Mouse (Mus musculus) ovary, postnatal 36 days (tissue): Measurements from ENCODE around the gene Becn1.

ENCODE experiments used
- DNase-seq: peaks from one replicate; pipeline ENCODE4 v3.0.0; 2022; ENCODE audit warnings: low spot score, mixed read lengths

Becn1 gene

DNA sequence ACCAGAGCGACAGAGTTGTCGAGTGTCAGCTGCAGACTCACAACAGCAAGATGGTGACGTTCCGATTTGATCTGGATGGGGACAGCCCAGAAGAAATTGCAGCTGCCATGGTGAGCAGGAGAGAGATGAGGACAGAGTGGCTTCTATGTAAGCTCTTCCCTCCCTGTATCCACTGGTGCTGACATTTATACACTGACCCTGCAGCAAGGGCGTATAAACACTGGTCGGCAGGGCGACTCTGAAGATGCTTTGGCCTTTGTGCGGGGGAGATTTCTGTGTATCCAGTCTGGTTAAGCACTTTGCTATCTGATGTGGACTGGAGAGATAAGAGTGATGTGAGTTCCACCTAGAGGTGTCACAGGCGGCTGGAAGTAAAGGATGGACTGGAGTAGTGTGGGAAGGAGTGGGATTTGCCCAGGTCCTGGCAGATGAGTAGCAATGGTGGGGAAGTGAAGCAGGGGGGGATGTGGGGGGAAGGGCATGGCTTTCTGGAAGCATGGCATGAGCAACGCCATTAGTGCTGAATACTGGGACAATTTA lies 32.4 kb downstream of the Becn1 start:
- DNase-seq: no peak

GRCm38 (mm10) chr11:101265906-101266305 lies 36.2 kb downstream of the Becn1 start:
- DNase-seq: no peak

DNA sequence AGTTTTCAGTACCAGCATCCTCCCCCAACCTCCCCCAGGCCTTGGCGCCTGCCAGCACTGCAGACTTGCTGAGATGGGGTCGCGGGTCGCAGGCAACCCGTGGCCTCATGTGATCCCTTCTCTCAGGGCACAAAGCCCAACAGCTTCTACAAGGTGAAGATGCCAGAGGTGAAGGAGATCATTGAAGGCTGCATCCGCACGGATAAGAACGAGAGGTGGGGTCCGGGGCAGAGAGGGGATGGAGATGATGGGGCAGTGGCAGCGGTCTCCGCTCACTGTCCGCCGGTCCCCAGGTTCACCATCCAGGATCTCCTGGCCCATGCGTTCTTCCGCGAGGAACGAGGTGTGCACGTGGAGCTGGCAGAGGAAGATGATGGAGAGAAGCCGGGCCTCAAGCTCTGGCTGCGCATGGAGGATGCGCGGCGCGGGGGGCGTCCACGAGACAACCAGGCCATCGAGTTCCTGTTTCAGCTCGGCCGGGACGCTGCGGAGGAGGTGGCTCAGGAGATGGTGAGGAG lies 37.1 kb downstream of the Becn1 start:
- DNase-seq: no peak

GRCm38 (mm10) chr11:101263989-101264280 lies 38.2 kb downstream of the Becn1 start:
- DNase-seq: no peak

DNA sequence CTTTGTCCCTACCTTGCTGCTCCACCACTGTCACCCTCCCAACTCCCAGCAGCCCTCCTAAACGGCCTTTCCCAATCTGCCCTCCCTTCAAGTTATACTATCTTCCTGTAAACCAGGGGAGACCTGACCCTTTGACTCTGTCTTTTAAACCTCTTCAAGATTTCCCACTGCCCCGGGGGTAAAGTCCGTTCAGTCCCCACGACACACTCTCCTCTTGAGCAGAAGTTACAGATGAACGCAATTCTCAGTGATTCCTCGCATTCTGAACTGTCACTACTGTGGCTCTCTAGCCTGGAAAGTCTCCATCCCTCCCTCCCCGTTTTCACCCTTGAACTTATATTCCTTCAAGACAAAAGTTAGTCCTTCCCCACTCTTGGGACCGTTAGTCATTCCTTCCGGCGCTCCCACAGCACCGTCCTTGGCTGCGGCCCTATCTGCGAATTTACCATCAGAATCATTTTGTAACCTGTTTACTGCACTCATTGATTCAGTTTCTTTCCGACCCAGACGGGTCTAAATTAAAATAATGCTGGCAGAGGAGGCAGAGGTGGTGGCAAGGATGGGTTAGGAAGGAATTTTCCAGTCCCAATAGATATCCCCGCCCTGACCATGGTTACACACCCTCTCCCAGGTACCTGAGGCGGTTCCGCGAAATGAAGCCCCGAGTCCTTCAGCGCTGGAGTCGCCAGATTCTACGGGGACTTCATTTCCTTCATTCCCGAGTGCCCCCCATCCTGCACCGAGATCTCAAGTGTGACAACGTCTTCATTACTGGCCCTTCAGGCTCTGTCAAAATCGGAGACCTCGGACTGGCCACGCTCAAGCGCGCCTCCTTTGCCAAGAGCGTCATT lies 38.7 kb downstream of the Becn1 start:
- no peak for DNase-seq

DNA sequence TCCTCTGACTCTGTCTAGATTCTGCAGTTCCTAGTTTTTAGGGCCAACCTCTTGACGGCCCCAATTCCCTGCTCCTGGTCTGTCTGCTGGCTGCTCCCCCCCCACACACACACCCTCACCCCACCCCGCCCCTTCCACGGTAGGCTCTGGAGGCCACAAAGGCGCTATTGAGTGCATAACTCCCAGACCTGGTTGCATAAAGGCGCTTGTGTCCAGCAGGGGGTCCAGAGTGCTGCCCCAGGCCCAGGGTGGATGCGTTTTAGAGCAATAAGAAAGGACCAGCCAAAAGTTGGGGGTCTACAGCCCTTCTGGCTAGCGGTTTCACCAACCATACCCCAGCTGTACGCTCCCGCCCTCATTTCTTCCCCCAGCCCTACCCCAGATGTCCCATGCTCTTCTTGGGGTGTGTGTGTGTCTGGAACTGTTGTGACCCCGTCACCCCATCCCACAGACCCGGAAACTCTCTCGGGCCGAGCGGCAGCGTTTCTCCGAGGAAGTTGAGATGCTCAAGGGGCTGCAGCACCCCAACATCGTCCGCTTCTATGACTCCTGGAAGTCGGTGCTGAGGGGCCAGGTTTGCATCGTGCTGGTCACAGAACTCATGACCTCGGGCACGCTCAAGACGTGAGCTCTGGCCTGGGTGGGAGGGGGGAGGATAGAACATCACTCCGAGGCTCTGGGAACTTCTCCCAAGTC lies 39.7 kb downstream of the Becn1 start:
- no peak for DNase-seq

DNA sequence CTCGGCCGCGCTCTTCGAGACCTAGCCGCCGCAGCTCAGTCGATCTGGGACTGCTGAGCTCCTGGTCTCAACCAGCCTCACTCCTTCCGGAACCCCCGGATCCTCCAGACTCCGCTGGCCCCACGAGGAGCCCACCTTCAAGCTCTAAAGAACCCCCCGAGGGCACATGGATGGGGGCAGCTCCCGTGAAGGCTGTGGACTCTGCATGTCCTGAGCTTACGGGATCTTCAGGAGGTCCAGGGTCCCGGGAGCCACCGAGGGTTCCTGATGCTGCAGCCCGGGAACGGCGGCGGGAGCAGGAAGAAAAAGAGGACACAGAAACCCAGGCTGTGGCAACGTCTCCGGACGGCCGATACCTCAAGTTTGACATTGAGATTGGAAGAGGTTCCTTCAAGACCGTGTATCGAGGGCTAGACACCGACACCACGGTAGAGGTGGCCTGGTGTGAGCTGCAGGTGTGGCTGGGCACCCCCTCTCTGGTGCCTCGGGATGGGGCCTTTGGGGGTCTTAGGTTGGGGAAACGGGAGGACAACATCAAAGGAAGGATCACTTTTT lies 41.2 kb downstream of the Becn1 start:
- DNase-seq: no peak

DNA sequence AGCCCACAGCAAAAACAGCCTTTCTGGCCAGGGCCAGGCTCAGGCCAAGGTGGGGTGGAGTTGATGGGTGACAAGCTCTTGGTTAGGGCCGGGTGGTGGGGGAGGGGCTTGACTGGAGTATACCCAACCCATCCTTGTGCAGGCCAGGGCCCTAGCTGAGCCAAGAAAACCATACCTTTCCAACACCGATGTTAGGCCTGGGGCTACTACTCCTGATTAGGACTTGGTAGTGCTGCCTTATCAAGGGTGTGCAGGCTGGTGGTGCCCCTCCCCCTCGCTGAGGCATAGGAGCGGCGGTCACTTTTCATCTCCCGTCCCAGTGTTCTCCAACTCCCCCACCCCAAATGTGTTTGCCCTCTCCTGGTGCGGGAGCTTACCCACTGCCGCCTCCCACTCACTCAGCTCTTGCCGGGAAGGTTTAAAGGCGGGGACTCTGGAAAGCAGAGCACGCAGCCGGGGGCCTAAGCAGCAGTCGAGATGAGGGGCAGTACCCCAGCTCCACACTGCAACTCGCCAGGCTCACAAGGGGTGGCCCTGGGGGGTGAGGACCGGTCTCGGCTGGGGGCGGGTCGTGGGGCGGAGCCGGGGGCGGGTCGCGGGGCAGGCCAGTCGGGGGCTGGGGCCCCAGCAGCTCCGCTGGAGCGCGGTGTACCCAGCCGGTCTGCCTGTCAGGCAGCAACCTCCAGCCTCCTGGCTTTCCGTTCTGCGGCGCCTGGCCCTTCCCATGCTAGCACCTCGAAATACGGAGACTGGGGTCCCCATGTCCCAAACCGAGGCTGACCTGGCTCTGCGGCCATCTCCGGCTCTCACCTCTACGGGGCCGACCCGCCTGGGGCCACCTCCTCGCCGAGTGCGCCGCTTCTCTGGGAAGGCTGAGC lies 41.9 kb downstream of the Becn1 start, which contains the start of gene Wnk4:
Wnk4 (plus strand) TSS at position 620 of the 878 bp plus-strand sequence.
- DNase-seq: peak; percentile 75

GRCm38 (mm10) chr11:101259261-101259712 lies 42.8 kb downstream of the Becn1 start:
- DNase-seq: peak; percentile 65

- DNase-seq: no peak
Observed at GRCm38 (mm10) chr11:101255826-101256775, 46.0 kb downstream of the Becn1 start.

GRCm38 (mm10) chr11:101253613-101254389 lies 48.3 kb downstream of the Becn1 start, which contains the start of gene Vps25:
Gene Vps25 (plus strand): TSS chr11:101253707.
- DNase-seq: peak; percentile 82

DNA sequence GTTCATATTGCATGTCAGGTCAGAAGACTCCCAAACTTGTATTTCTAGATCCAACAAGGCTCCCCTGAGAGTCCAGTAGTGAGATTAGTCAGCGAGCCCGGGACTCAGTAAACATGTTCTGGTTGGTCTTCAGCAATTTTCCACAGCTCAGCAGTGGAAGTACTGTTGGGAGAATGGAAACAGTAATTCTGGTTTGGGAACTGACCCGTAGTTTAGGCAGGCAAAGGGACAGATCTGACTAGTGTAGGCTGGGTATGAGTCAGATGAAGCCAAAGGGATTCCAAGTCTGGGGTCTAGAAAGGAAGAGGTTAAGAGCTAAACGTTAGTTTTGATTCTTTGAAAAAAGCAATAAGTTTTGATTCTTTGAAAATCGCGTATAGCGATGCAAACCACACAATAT lies 49.1 kb downstream of the Becn1 start:
- no peak for DNase-seq

DNA sequence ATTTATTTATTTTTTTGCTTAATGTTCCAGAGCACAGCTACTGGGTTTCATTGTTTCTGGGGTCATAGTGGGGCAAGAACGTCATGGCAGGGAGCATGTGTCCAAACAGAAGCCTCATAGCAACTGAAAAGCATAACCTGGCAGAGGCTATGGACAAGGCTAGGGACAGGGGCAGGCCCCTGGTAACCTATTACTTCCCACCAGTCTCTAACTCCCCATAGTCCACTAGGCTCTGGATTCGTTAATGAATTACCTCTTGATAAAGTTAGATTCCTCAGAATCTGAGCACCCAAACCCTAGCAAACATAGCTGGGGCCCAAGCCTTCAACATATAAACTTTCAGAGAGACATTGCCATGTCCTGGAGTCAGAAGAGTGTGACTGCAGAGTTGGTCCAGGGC lies 51.1 kb downstream of the Becn1 start:
- DNase-seq: no peak

- no peak for DNase-seq
Observed at GRCm38 (mm10) chr11:101248258-101248994, 53.7 kb downstream of the Becn1 start.

- no peak for DNase-seq
Observed at GRCm38 (mm10) chr11:101247521-101248030, 54.5 kb downstream of the Becn1 start.

DNA sequence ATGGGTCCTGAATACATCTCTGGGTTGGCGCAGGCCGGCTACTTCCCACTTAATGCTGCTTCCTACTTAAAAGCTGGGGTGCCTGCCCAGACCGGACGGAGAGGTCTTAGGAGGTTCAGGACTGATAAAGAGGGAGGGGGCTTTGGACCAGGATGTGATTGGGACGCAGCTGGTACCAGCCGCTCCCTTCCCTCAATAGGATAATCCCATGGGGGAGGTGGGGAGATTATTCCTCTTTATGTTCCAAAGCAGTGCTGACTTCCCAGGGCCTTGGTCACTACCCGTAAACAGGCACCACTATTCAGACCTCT lies 55.4 kb downstream of the Becn1 start:
- DNase-seq: no peak

- DNase-seq: peak; percentile 67
Observed at GRCm38 (mm10) chr11:101245855-101246701, 56.0 kb downstream of the Becn1 start, which contains the start of gene Ramp2. Gene Ramp2 (plus strand): TSS chr11:101246028.

- DNase-seq: no peak
Observed at GRCm38 (mm10) chr11:101245071-101245470, 57.0 kb downstream of the Becn1 start.
